Mouse (Mus musculus) limb, embryonic 15.5 days (tissue): ENCODE measurements around the gene Clic5. TPM values are rescaled to one million over a fixed set of nuclear protein-coding genes. Genes with fewer than 3 reads are reported as not detected.
A peak's percentile ranks its signal among the peaks of the same experiment; 100 is the strongest.

Experiments used
- ATAC-seq: fragments of 200-750 bp; cut with Nextera tagmentation; 2 replicates; pipeline ENCODE4 v1.8.0; 2017; ENCODE audit warnings: low read depth, moderate TSS enrichment; ENCODE audit not compliant: insufficient number of reproducible peaks, low FRiP score, low TSS enrichment
- H3K27ac ChIP-seq: fragments of 300-500 bp; sonication (generic); 2 replicates; pipeline ENCODE4 v1.5.1; 2015; ENCODE audit warnings: moderate library complexity, mild to moderate bottlenecking, inconsistent platforms
- H3K27me3 ChIP-seq: fragments of 300-500 bp; sonication (generic); 2 replicates; pipeline ENCODE4 v1.6.1; 2015; ENCODE audit warnings: inconsistent platforms
- H3K36me3 ChIP-seq: fragments of 300-500 bp; sonication (generic); 2 replicates; pipeline ENCODE4 v1.6.1; 2015; ENCODE audit warnings: inconsistent platforms
- H3K4me1 ChIP-seq: fragments of 300-500 bp; sonication (generic); 2 replicates; pipeline ENCODE4 v1.6.1; 2015; ENCODE audit warnings: inconsistent platforms
- H3K4me2 ChIP-seq: fragments of 300-500 bp; sonication (generic); 2 replicates; pipeline ENCODE4 v1.6.1; 2015; ENCODE audit warnings: mild to moderate bottlenecking, inconsistent platforms
- H3K4me3 ChIP-seq: fragments of 300-500 bp; sonication (generic); 2 replicates; pipeline ENCODE4 v1.5.1; 2015; ENCODE audit warnings: mild to moderate bottlenecking, inconsistent platforms
- H3K9ac ChIP-seq: fragments of 300-500 bp; sonication (generic); 2 replicates; pipeline ENCODE4 v1.6.1; 2015; ENCODE audit warnings: inconsistent platforms
- H3K9me3 ChIP-seq: fragments of 300-500 bp; sonication (generic); 2 replicates; pipeline ENCODE4 v1.6.1; 2016; ENCODE audit warnings: inconsistent platforms
- WGBS: fragments of 180-500 bp; shearing (Covaris S2); methylation state at CpG from one replicate; pipeline ENCODE4 v1.1.7; 2015; 5-methylcytosine and 5-hydroxymethylcytosine counted together
- polyA plus RNA-seq: library from polyadenylated mRNA; unstranded; fragments of >200 nt; fragmentation: Nextera tagmentation; extraction: Ambion mirVana; gene quantifications from 2 replicates; pipeline ENCODE4 v1.2.1, GENCODE M21; 2015

Gene Clic5
- polyA plus RNA-seq, 1 experiment from 2014 or later: 0.79 TPM

DNA sequence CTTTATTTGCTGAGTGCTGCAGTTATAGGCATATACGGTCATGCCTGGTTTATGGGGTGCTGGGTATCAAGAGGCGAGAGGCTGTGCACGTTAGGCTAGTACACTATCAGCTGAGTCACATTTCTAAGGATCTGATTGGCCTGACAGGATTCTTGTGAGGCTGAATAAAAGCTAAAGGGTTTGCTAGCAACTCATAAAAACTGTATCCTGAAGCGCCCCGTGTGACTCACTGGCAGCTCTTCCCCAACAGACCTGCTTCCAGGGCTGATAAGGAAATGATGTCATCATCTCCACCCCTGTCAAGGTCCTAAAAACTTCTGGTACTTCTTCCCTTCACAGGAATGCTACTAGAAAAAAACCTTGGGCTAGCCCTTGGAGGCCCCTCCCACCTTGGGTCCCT lies 14.6 kb downstream of the Clic5 start:
- H3K36me3 ChIP-seq: no peaks in the 10 kb centered on the region
- no peak overlapping the region for H3K4me3 ChIP-seq
- H3K4me1 ChIP-seq: no peaks in the 10 kb centered on the region
- H3K4me2 ChIP-seq: no peak overlapping the region
- H3K9ac ChIP-seq: no peak overlapping the region
- no peak overlapping the region for H3K27ac ChIP-seq
- WGBS: 64% methylated on average over 5 of the region's 5 CpGs
- no peaks in the 10 kb centered on the region for H3K27me3 ChIP-seq
- no peak for ATAC-seq
- no peaks in the 10 kb centered on the region for H3K9me3 ChIP-seq

DNA sequence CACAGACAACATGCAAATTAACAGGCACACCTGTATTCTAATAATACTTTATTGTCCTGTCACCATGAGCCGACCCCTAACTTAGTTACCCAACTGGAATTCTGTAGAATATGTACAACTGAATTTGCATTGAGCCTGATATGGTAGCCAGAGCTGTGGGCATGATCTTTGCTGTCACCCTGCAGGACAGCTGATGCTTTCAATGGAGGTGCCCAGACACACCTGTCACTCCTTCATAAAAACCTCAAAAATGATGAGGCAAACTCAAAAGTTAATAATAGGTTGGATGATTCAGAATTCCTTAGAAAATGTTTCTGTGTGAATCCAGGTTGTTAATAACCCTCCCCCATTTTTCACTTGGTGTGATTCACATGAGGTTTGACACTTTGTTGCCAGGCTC lies 16.4 kb downstream of the Clic5 start:
- WGBS: 81% methylated on average over 1 of the region's 1 CpGs
- H3K27me3 ChIP-seq: no peaks in the 10 kb centered on the region
- H3K9ac ChIP-seq: no peak overlapping the region
- no peak overlapping the region for H3K4me2 ChIP-seq
- no peak overlapping the region for H3K27ac ChIP-seq
- H3K4me1 ChIP-seq: no peaks in the 10 kb centered on the region
- H3K9me3 ChIP-seq: no peaks in the 10 kb centered on the region
- H3K36me3 ChIP-seq: no peaks in the 10 kb centered on the region
- no peak for ATAC-seq
- no peak overlapping the region for H3K4me3 ChIP-seq

DNA sequence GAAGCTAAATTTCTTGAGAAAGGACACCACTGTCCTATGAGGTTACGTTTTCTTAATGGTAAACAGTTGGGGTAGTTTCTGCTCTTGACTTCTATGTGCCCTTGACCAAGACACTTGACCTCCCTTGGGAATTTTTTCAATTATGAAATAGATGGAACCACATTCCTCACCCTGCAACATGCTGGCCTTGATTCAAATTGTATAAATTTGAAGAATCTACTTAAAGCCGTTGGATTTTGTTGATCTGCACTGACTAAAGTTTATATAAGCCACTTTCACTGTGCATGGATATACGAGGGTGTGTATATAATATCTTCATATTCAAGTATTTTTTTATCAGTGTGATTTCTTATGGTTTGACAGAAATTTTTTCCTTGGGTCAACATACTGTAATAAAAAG lies 17.2 kb downstream of the Clic5 start:
- no peak overlapping the region for H3K27ac ChIP-seq
- 70% methylated on average over 3 of the region's 3 CpGs for WGBS

DNA sequence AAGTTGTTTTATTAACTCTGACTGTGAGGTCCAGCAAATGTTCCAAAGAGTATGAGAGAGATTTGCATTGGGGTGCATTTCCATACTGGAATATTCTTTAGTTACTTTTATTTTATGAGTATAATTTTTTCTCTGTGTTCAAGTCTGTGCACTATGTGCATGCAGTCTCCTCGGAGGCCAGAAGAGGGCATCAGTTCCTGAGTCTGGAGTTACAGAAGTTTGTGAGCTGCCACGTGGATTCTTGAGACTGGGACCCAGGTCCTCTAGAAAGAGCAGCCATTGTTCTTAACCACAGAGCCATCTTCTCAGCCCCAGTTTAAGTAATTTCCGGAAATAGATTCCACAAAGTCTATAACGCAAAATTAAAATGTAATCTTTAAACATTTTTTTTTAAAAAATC lies 20.5 kb downstream of the Clic5 start:
- ATAC-seq: no peak
- 81% methylated on average over 4 of the region's 4 CpGs for WGBS
- Histone ChIP-seq H3K4me3 (no peak overlapping the region), H3K36me3 (no peaks in the 10 kb centered on the region), H3K9ac (no peak overlapping the region), H3K27me3 (no peaks in the 10 kb centered on the region), H3K27ac (no peak overlapping the region), H3K4me1 (no peaks in the 10 kb centered on the region), H3K4me2 (no peak overlapping the region), H3K9me3 (no peaks in the 10 kb centered on the region)

More for the DNA sequence above, 17.2 kb downstream of the Clic5 start:
- ATAC-seq: no peak
- Histone ChIP-seq H3K9ac (no peak overlapping the region), H3K9me3 (no peaks in the 10 kb centered on the region), H3K4me1 (no peaks in the 10 kb centered on the region), H3K36me3 (no peaks in the 10 kb centered on the region), H3K27me3 (no peaks in the 10 kb centered on the region), H3K4me2 (no peak overlapping the region), H3K4me3 (no peak overlapping the region)

DNA sequence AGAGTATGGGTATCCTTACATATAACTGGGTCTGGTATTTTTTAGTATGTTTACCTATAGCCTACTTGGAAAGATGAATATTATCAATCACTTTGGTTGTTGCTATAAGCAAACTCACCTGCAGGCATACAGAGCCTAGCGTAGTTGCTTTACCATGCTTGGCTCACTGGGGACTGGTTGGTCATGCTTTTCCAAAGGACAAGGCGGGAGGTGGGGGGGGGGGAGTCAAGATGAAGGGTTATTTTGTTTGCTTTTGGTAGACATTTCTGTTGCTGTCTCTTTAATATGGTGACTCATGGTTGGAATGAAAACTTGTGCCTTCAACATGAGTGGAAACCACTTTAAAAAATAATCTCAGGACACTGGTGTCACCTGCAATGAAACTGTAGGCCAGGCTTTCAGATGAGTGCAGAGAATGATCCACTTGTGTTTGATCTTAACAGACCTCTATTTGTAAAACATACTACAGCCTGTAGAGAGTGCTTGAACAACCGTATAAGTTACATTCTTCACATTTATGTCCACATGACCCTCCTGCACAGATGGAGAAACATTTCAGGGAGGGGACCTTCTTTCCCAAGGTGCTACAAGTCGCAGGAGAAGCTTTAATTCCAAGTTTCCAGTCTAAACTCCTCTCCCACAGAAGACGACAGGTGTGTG lies 24.7 kb downstream of the Clic5 start:
- no peak for ATAC-seq
- H3K27me3 ChIP-seq: no peaks in the 10 kb centered on the region
- WGBS: 85% methylated on average over 5 of the region's 5 CpGs

DNA sequence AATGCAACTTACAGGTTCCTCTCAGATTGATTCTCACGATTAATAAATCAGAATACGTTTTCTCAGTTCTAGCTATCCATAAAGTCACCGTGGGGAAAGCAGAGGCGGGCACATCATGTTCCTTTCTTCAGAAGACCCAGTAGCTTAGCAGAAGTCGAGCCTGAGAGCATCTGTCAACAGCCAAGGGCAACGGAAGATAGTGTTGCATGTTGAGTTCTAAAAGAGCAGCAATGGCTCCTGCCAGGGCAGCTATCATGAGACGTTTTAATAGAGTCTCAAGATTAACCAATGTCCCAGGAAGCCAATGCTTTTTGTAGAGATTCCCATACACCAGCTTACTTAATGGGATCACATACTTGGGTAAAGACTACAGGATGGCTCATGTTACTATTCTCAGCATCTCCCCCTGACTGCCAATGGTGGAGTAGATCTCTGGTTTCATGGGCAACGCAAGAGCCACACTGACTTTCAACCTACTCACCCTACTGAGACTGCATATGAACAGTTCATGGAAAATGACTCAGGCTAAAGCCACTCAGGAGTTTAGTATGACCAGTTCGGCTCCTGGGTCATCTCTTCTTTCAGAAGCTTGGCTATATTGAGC lies 26.9 kb downstream of the Clic5 start:
- no peak overlapping the region for H3K27ac ChIP-seq
- H3K9me3 ChIP-seq: no peaks in the 10 kb centered on the region
- ATAC-seq: no peak
- no peak overlapping the region for H3K4me3 ChIP-seq
- H3K27me3 ChIP-seq: no peaks in the 10 kb centered on the region
- H3K4me1 ChIP-seq: no peaks in the 10 kb centered on the region
- 85% methylated on average over 9 of the region's 9 CpGs for WGBS
- H3K36me3 ChIP-seq: no peaks in the 10 kb centered on the region
- H3K4me2 ChIP-seq: no peak overlapping the region
- H3K9ac ChIP-seq: no peak overlapping the region

More for the DNA sequence above, 24.7 kb downstream of the Clic5 start:
- Histone ChIP-seq H3K9ac (no peak overlapping the region), H3K36me3 (no peaks in the 10 kb centered on the region), H3K4me3 (no peak overlapping the region), H3K9me3 (no peaks in the 10 kb centered on the region), H3K27ac (no peak overlapping the region), H3K4me1 (no peaks in the 10 kb centered on the region), H3K4me2 (no peak overlapping the region)

DNA sequence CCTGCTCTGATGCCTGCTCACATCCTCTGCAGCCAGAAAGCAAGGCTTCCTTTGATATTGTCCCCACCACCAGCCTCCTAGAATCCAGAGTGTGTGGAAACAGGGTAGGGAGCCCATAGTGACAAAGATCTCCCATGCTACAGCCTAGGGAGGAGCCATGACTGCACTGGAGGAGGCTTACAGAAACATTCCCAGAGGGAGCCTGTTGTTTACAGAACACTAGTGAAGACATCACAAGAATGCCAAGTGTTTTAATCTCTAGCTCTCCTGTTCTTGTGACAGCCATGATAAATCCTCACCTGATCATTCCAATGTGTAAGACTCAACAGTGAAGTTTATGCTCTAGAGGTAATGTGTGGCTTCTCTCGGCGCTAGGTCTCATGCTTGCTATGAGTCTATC lies 28.8 kb downstream of the Clic5 start:
- Histone ChIP-seq H3K36me3 (no peaks in the 10 kb centered on the region), H3K4me3 (no peak overlapping the region), H3K4me1 (no peaks in the 10 kb centered on the region), H3K27ac (no peak overlapping the region), H3K4me2 (no peak overlapping the region), H3K9ac (no peak overlapping the region), H3K27me3 (no peaks in the 10 kb centered on the region), H3K9me3 (no peaks in the 10 kb centered on the region)
- no peak for ATAC-seq
- WGBS: 76% methylated on average over 2 of the region's 2 CpGs

DNA sequence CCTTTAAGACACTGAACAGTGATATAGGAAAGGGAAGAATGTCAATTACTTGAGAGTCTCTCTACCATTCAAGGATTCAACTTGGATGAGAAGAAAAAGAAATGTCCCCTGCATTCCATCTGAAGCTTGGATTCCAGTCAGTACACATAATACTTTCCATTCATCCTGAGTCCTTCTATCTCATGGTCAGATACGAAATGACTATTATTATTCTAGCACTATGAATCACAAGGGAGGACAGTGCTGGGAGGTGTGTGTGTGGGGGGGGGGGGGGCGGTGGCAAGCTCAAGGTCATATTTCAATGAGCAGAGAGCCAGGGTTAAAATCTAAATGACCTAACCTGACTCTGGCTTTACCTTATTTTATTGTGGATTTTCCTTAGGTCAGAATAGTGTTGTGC lies 31.6 kb downstream of the Clic5 start:
- Histone ChIP-seq H3K4me3 (no peak overlapping the region), H3K9ac (no peak overlapping the region), H3K36me3 (no peaks in the 10 kb centered on the region), H3K4me1 (no peaks in the 10 kb centered on the region), H3K9me3 (no peaks in the 10 kb centered on the region), H3K4me2 (no peak overlapping the region), H3K27me3 (no peaks in the 10 kb centered on the region), H3K27ac (no peak overlapping the region)
- ATAC-seq: no peak
- WGBS: 62% methylated on average over 2 of the region's 2 CpGs

DNA sequence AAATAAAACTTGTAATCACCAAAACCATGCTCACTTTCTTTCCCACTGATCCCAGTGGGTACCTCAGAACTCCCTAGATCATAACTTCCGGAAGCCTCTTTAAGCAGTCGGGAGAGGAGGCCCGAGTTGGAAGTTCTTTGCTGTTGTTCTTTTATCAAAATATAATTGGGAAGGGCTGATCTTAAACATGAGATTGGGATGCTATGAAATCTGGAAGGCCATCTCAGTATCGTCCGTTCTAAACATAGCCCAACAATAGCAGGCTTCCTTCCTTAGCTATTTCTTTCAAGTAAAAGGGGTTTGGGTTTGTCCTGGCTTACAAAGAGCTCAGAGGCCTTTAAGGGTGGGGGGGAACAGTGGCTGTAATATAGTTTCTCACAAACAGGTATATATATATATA lies 40.0 kb downstream of the Clic5 start:
- no peaks in the 10 kb centered on the region for H3K9me3 ChIP-seq
- no peak for ATAC-seq
- H3K4me1 ChIP-seq: no peaks in the 10 kb centered on the region
- H3K4me3 ChIP-seq: no peak overlapping the region
- WGBS: 88% methylated on average over 5 of the region's 5 CpGs
- H3K9ac ChIP-seq: no peak overlapping the region
- no peaks in the 10 kb centered on the region for H3K36me3 ChIP-seq
- H3K4me2 ChIP-seq: no peak overlapping the region
- no peaks in the 10 kb centered on the region for H3K27me3 ChIP-seq
- H3K27ac ChIP-seq: no peak overlapping the region

DNA sequence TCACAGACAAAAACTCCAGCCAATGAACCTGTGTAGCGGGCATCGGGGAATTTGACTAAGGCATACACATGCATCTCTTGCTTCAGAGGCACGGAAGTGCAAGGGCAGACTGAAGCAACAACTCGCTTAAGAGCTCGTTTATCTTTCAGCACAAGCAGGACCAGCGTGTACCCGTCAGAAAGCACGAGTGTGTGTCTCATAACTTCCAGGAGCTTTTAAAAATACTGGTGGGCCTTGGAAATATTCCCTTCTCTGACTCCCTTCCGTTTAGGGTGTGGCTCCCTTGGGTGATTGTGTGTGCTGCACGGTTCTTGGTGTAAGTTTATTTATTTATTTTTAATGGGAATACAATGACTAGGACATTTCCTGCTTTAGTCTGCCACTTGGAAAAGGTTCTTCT lies 41.7 kb downstream of the Clic5 start:
- H3K27ac ChIP-seq: no peak overlapping the region
- H3K36me3 ChIP-seq: no peaks in the 10 kb centered on the region
- no peak overlapping the region for H3K4me2 ChIP-seq
- no peak overlapping the region for H3K9ac ChIP-seq
- no peak for ATAC-seq
- no peaks in the 10 kb centered on the region for H3K27me3 ChIP-seq
- no peak overlapping the region for H3K4me3 ChIP-seq
- H3K4me1 ChIP-seq: no peaks in the 10 kb centered on the region
- 54% methylated on average over 10 of the region's 10 CpGs for WGBS
- H3K9me3 ChIP-seq: no peaks in the 10 kb centered on the region

DNA sequence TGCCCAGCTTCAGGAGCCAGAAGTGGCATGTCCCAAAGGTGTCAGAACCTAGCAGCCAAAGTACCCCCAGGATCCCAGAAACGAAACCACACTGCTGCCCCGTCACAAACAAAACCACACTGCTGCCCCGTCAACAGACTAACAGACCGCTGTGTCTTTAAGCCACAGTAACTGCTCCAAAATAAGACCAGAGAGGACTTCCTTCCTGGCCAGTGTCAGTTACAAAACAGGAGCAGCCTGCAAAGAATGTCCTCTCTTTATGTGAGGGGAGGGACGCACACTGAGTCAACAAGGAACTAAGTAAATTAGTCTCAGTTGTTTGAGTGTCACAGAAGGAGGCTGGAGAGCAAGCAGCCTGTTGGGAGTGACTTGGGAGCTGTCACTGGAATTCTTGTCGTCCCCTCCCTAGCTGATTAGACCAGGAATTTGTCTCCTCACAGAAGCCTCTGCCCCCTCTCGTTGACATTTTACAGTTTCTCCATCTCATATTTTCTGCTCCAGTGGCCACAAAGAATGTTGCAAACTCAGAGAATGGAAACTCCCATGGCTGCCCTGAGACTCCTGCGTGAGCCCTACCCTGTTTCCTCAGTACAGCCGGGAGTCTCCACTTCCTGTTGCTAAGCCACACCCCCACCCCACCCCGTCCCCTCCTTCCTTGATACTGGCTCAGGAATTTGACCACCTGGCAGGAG lies 50.8 kb downstream of the Clic5 start:
- Histone ChIP-seq H3K9me3 (no peaks in the 10 kb centered on the region), H3K36me3 (no peaks in the 10 kb centered on the region), H3K4me3 (no peak overlapping the region), H3K9ac (no peak overlapping the region), H3K4me1 (peaks cover 13% of the 10 kb centered on the region; the same call in 1 of the 2 replicates), H3K27ac (peak overlapping the region; percentile 69), H3K4me2 (peak overlapping the region; percentile 28), H3K27me3 (peaks cover 4% of the 10 kb centered on the region; the same call in 1 of the 2 replicates)
- 16% methylated on average over 10 of the region's 10 CpGs for WGBS
- peak; percentile 67; the same call in 1 of the 2 replicates for ATAC-seq

DNA sequence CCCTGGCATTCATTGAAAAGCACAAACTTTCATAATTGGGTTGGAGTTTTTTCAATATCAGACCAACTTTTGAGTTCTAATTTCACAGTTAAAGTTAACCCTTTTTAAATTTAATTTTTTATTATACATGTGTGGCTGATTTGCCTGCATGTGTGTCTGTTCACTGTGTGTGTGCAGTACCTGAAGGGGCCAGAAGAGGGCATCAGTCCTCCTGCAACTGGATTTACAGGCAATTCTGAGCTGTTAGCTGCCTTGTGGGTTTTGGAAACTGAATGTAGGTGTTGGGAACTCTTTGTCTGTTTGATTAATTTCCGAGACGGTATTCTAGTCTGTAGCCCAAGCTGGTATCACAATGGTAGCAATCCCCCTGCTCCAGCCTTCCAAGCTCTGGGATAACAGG lies 52.4 kb downstream of the Clic5 start:
- H3K27me3 ChIP-seq: peaks cover 4% of the 10 kb centered on the region; the same call in 1 of the 2 replicates
- ATAC-seq: no peak
- no peak overlapping the region for H3K9ac ChIP-seq
- H3K9me3 ChIP-seq: no peaks in the 10 kb centered on the region
- H3K4me1 ChIP-seq: peaks cover 16% of the 10 kb centered on the region
- no peak overlapping the region for H3K4me2 ChIP-seq
- 97% methylated on average over 2 of the region's 2 CpGs for WGBS
- no peak overlapping the region for H3K27ac ChIP-seq
- H3K36me3 ChIP-seq: no peaks in the 10 kb centered on the region
- H3K4me3 ChIP-seq: no peak overlapping the region
